Mouse (Mus musculus): Measurements from ENCODE around the gene Tsg101. TPM values are rescaled to one million over a fixed set of nuclear protein-coding genes. Genes with fewer than 3 reads are reported as not detected.

The Tsg101 gene
- polyA plus RNA-seq (2014; fragmentation: Illumina TruSeq; extraction: RNeasy Lipid Tissue Mini Kit (QIAGEN cat#74804); ENCODE audit: low read depth, low replicate concordance) = 89.0 TPM

DNA sequence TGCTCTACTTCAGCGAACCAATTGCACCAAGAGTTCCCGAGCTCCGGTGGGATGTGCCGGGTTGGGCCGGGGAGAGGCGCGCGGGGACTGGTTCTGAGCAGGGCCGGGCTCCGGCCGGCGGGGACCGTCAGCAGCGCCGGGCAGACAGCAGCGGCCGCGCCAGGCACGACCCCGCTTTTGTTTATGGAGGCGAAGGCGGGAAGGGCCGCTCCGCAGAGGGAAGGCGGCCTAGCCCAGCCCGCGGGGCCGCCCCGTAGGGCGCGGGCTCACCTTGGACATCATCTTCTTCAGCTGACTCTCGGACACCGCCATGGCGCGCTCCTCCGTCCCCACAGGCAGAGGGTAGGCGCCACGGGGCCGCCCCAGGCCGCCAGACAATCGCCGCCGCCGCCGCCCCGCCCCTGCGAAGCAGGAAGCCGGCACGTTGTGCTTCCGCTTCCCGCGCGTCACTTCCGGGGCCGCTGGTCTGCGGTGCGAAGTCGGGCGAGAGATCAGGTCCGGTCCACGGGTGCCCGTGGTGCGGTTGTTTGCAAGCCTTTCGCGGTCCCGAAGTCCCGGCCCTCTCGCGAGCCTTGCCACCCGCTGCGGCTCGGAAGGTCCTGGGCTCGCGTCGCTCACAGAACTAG, at the start of gene Tsg101:
Tsg101 (minus strand) TSS at position 419 of the 626 bp plus-strand sequence.

DNA sequence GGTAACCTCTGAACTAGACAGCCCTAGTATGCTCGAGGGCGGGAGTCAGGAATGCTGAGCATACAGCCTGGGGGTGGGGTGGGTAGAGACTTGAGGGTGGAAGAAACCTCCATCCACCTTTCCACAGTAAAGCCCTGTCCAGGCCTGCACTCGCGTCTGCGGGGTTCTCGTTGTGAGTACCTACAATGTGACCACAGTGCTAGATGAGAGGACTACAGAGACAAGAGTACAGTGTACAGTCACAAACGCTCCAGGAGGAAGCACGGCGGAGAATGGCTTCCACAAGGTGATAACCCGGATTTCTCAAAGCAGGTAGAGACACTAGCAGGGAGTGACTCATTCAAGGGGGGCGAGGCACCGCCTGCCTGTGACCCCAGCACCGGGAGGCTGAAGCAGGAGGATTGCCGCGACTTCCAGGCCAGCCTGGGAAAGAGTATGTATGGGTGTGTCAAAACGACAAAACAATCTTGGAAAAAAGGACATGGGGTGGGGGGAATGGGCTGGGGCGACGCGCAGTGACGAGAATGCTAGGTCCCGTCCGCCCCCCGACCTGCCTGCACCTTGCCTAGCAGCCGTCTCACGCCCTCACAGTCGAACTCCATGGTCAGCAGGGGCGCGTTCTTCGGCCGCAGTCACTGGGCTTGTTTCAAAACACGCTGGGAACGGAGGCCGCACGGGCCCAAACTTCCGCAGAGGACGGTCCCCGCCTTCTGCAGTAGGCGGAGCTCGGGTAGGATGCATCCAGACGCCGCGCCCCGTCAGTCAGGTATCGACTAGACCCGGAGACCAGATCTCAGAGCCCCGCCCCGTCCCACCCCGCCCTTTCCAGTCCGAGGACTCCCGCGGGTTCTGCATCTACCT, 38.3 kb upstream of the Tsg101 start, which contains the start of gene Uevld:
Uevld (minus strand) TSS at position 697 of the 861 bp plus-strand sequence.

DNA sequence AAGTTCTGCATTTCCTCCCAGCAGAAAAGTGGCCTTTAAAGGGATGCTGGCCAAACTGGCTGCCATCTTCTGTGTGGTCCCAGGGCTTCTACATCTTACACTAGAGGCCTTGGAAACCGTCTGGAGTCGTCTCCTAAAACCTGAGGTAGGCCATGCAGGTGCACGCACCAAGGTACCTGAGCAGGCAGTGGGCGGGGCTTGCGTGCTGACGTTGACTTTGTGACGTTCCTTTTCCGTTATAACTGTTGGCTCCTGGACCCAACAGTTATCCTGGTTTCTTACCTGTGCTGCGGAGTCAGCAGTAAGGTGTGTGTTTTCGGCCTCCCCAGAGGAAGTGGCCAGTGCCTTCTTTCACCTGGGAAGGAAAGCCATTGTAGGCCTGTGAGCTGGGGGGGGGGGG, 58.8 kb downstream of the Tsg101 start, which contains the start of gene Ldhc:
Ldhc (plus strand) TSS at position 208 of the 400 bp plus-strand sequence.

DNA sequence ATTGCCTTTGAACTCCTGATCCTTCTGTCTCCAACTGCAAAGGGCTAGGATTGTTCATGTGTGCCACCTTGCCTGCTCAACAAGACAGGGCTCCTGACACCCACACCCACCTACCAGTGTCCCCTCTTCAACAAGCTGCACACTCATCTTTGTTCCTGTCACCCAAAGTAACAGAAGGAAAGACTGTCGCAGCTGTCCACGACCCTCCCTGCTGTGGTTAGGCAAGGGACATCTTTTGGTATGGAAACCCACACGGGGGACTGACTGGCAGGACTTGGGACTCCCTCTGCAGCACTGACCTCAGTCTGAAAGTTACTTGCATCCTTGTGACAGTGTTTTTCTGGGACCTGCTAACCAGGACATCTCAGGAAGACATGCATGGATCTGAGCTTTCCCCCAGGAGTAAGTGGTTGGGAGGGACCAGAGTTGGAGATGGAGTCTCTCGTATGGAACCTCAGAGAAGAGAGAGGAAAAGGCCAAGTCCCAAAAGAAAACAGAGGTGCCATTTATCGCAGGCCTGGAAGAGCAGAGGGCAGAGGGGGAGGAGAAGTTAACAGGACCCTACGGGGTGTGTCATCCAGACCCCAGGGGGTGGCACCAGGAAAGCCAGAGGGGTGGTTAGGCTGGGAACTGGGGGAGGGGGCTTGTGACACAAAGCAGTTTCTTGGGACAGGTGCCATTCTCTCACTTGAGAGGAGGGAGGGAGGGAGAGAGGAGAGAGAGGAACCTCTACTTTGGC, 78.8 kb downstream of the Tsg101 start, which contains the start of gene Ldha:
Ldha (plus strand) TSS at position 689 of the 739 bp plus-strand sequence.

Other genes starting within 250 kb of the Tsg101 start
- gene Tph1, start 247.4 kb downstream of the Tsg101 start, polyA plus RNA-seq (2014; fragmentation: Illumina TruSeq; extraction: RNeasy Lipid Tissue Mini Kit (QIAGEN cat#74804); ENCODE audit: low read depth, low replicate concordance) = 0.60 TPM
- gene Saal1, start 209.3 kb downstream of the Tsg101 start, polyA plus RNA-seq (2014; fragmentation: Illumina TruSeq; extraction: RNeasy Lipid Tissue Mini Kit (QIAGEN cat#74804); ENCODE audit: low read depth, low replicate concordance) = 6.0 TPM
- gene Saa3, start 204.3 kb downstream of the Tsg101 start, polyA plus RNA-seq (2014; fragmentation: Illumina TruSeq; extraction: RNeasy Lipid Tissue Mini Kit (QIAGEN cat#74804); ENCODE audit: low read depth, low replicate concordance) = 8.2 TPM
- gene Saa4, start 187.4 kb downstream of the Tsg101 start, polyA plus RNA-seq (2014; fragmentation: Illumina TruSeq; extraction: RNeasy Lipid Tissue Mini Kit (QIAGEN cat#74804); ENCODE audit: low read depth, low replicate concordance) = not detected
- gene Saa1, start 177.0 kb downstream of the Tsg101 start, polyA plus RNA-seq (2014; fragmentation: Illumina TruSeq; extraction: RNeasy Lipid Tissue Mini Kit (QIAGEN cat#74804); ENCODE audit: low read depth, low replicate concordance) = 0.63 TPM
- gene Saa2, start 168.2 kb downstream of the Tsg101 start, polyA plus RNA-seq (2014; fragmentation: Illumina TruSeq; extraction: RNeasy Lipid Tissue Mini Kit (QIAGEN cat#74804); ENCODE audit: low read depth, low replicate concordance) = not detected
- gene Hps5, start 123.9 kb downstream of the Tsg101 start, polyA plus RNA-seq (2014; fragmentation: Illumina TruSeq; extraction: RNeasy Lipid Tissue Mini Kit (QIAGEN cat#74804); ENCODE audit: low read depth, low replicate concordance) = 26.3 TPM
- gene Gtf2h1, start 123.9 kb downstream of the Tsg101 start, polyA plus RNA-seq (2014; fragmentation: Illumina TruSeq; extraction: RNeasy Lipid Tissue Mini Kit (QIAGEN cat#74804); ENCODE audit: low read depth, low replicate concordance) = 25.4 TPM
- 398 TPM for gene Ldha, start 78.5 kb downstream of the Tsg101 start, polyA plus RNA-seq (2014; fragmentation: Illumina TruSeq; extraction: RNeasy Lipid Tissue Mini Kit (QIAGEN cat#74804); ENCODE audit: low read depth, low replicate concordance)
- gene Ldhc, start 58.8 kb downstream of the Tsg101 start, polyA plus RNA-seq (2014; fragmentation: Illumina TruSeq; extraction: RNeasy Lipid Tissue Mini Kit (QIAGEN cat#74804); ENCODE audit: low read depth, low replicate concordance) = 73.9 TPM
- 15.0 TPM for gene Uevld, start 38.6 kb upstream of the Tsg101 start, polyA plus RNA-seq (2014; fragmentation: Illumina TruSeq; extraction: RNeasy Lipid Tissue Mini Kit (QIAGEN cat#74804); ENCODE audit: low read depth, low replicate concordance)
- 45.0 TPM for gene Gm9999, start 63.6 kb upstream of the Tsg101 start, polyA plus RNA-seq (2014; fragmentation: Illumina TruSeq; extraction: RNeasy Lipid Tissue Mini Kit (QIAGEN cat#74804); ENCODE audit: low read depth, low replicate concordance)
- 20.6 TPM for gene Spty2d1, start 88.4 kb upstream of the Tsg101 start, polyA plus RNA-seq (2014; fragmentation: Illumina TruSeq; extraction: RNeasy Lipid Tissue Mini Kit (QIAGEN cat#74804); ENCODE audit: low read depth, low replicate concordance)
- gene Tmem86a, start 130.6 kb upstream of the Tsg101 start, polyA plus RNA-seq (2014; fragmentation: Illumina TruSeq; extraction: RNeasy Lipid Tissue Mini Kit (QIAGEN cat#74804); ENCODE audit: low read depth, low replicate concordance) = 18.6 TPM
- 51.8 TPM for gene Ptpn5, start 213.7 kb upstream of the Tsg101 start, polyA plus RNA-seq (2014; fragmentation: Illumina TruSeq; extraction: RNeasy Lipid Tissue Mini Kit (QIAGEN cat#74804); ENCODE audit: low read depth, low replicate concordance)

Data from adipose tissue, adult 10 weeks (tissue).